Mouse (Mus musculus) forebrain, embryonic 13.5 days (tissue): Measurements from ENCODE around the gene Ctxn2. TPM values are rescaled to one million over a fixed set of nuclear protein-coding genes. Genes with fewer than 3 reads are reported as not detected.

Experiments
- ATAC-seq: fragments of 200-750 bp; cut with Nextera tagmentation; 2 replicates; pipeline ENCODE4 v1.8.0; 2017
- H3K27ac ChIP-seq: fragments of 300-500 bp; sonication (generic); 2 replicates; pipeline ENCODE4 v1.5.1; 2015; ENCODE audit warnings: inconsistent platforms, mild to moderate bottlenecking, moderate library complexity
- H3K27me3 ChIP-seq: fragments of 300-500 bp; sonication (generic); 2 replicates; pipeline ENCODE4 v1.6.1; 2015; ENCODE audit warnings: mild to moderate bottlenecking, inconsistent platforms
- H3K36me3 ChIP-seq: fragments of 300-500 bp; sonication (generic); 2 replicates; pipeline ENCODE4 v1.6.1; 2015; ENCODE audit warnings: mild to moderate bottlenecking, inconsistent platforms; ENCODE audit not compliant: poor library complexity, severe bottlenecking
- H3K4me1 ChIP-seq: fragments of 300-500 bp; sonication (generic); 2 replicates; pipeline ENCODE4 v1.6.1; 2015; ENCODE audit warnings: inconsistent platforms
- H3K4me2 ChIP-seq: fragments of 300-500 bp; sonication (generic); 2 replicates; pipeline ENCODE4 v1.6.1; 2015; ENCODE audit warnings: inconsistent platforms, mild to moderate bottlenecking, moderate library complexity
- H3K4me3 ChIP-seq: fragments of 300-500 bp; sonication (generic); 2 replicates; pipeline ENCODE4 v1.5.1; 2015; ENCODE audit warnings: mild to moderate bottlenecking, inconsistent platforms
- H3K9ac ChIP-seq: fragments of 300-500 bp; sonication (generic); 2 replicates; pipeline ENCODE4 v1.6.1; 2015; ENCODE audit warnings: mild to moderate bottlenecking, inconsistent platforms
- H3K9me3 ChIP-seq: fragments of 300-500 bp; sonication (generic); replicated peaks from 2 replicates; pipeline ENCODE4 v1.6.1; 2016; ENCODE audit warnings: inconsistent platforms
- WGBS: fragments of 180-500 bp; shearing (Covaris S2); methylation state at CpG from one replicate; pipeline ENCODE4 v1.1.7; 2015; 5-methylcytosine and 5-hydroxymethylcytosine counted together
- polyA plus RNA-seq: library from polyadenylated mRNA; unstranded; fragments of >200 nt; fragmentation: Nextera tagmentation; extraction: Ambion mirVana; gene quantifications from 2 replicates; pipeline ENCODE4 v1.2.1, GENCODE M21; 2015

Gene Ctxn2
- polyA plus RNA-seq, 1 experiment from 2014 or later, result 0.87 TPM

DNA sequence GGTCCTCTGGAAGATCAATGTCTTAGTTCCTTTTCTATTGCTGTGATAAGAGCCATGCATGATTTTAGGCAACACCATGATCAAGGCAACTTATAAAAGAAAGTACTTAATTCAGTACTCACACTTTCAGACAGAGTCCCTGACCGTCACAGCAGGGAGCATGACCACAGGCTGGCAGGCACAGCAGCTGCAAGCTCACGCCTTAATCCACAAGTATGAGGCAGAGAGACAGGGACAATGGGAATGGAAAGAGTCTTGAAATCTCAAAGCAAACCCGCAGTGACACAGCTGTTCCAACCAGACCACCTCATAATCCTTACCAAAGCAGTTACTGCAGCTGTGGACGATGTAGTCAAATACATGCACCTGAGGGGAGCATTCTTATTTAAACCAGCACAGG, 2.4 kb upstream of the Ctxn2 start:
- Histone ChIP-seq H3K4me3 (no peak overlapping the region), H3K4me2 (no peak overlapping the region), H3K9ac (no peak overlapping the region), H3K36me3 (no peaks in the 10 kb centered on the region), H3K27ac (no peak overlapping the region), H3K4me1 (peaks cover 13% of the 10 kb centered on the region), H3K9me3 (no peaks in the 10 kb centered on the region), H3K27me3 (no peaks in the 10 kb centered on the region)
- ATAC-seq, result no peak
- 22% methylated on average over 4 of the region's 4 CpGs for WGBS

DNA sequence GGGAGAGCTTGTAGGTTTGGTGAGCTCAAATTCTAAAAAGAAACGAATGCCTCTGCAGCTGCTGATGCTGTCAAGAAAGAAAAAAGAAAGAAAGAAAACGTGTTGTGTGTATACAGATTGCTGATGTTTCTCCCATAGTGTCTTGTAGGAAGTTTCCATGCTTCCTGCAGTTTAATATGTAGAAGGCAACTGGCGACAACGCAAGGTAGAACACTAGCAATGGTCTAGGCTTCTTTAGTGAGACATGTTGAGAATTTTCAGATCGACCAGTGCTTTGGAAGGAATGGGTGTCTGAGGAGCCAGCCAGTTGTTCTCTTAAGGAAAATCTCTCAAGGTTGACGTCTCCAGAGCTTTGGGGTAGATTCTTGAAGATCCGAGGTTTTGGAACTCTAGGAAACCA, 354 bp downstream of the Ctxn2 start:
- Histone ChIP-seq H3K9me3 (no peaks in the 10 kb centered on the region), H3K27ac (no peak overlapping the region), H3K4me2 (peak overlapping the region; percentile 69), H3K4me3 (peak overlapping the region; percentile 45), H3K9ac (0 out of 2 replicates have a peak overlapping the region, but pooled peaks have one; percentile 60), H3K27me3 (no peaks in the 10 kb centered on the region), H3K36me3 (no peaks in the 10 kb centered on the region), H3K4me1 (peaks cover 13% of the 10 kb centered on the region)
- no peak; the same call in 1 of the 2 replicates for ATAC-seq
- 33% methylated on average over 7 of the region's 7 CpGs for WGBS

DNA sequence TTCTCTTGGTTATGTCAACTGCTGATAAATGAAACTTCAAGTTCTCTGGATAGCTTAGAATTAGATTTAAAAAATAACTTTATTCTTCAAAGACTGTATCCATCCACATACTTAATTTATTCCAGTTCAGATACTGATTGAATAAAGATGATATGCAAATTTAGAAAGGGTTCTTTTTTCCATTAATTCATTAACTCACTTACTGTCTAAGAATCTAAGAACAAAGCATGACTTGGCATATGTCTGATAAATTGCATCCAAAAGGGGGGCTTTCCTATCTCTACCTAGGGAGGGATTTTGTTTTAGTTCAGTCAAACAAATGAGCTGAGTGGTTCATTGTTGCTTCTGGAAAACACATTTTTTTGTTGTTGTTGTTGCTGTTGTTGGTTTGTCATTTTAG, 5.8 kb downstream of the Ctxn2 start:
- Histone ChIP-seq H3K4me3 (no peak overlapping the region), H3K27ac (no peak overlapping the region), H3K9ac (no peak overlapping the region), H3K27me3 (no peaks in the 10 kb centered on the region), H3K9me3 (no peaks in the 10 kb centered on the region), H3K4me2 (no peak overlapping the region), H3K36me3 (no peaks in the 10 kb centered on the region), H3K4me1 (no peaks in the 10 kb centered on the region)
- 0 out of 2 replicates have a peak, but pooled peaks have one; percentile 58 for ATAC-seq

DNA sequence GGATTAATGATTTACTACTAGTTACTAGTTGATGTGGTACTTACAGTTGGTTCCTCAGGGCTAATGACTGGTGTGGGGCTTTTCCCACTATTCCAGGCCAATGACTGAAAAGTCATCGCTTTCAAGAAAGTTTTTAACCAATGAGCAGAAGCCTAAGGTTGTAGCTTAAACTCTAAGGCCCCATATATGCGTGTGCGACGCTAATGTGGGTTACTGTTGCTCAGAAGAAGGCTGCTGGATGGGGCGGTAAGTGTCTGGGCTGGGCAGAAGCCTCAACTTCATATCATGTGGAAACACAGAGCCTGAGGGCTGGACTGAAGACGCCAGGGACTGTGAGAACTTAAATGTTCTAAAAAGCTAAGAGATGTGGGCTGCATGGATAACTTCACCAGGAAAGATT, 15.9 kb downstream of the Ctxn2 start, which contains the start of gene Slc12a1:
Gene Slc12a1 (plus strand): TSS at position 118 of the 400 bp plus-strand sequence.
- H3K4me1 ChIP-seq, result no peaks in the 10 kb centered on the region
- no peak within 1 kb of the TSS for H3K9ac ChIP-seq
- no peak within 1 kb of the TSS for H3K27ac ChIP-seq
- no peaks in the 10 kb centered on the region for H3K27me3 ChIP-seq
- no peak for ATAC-seq
- H3K9me3 ChIP-seq, result no peaks in the 10 kb centered on the region
- no peaks in the 10 kb centered on the region for H3K36me3 ChIP-seq
- no peak within 1 kb of the TSS for H3K4me3 ChIP-seq
- H3K4me2 ChIP-seq, result no peak within 1 kb of the TSS
- WGBS, result 91% methylated on average over 6 of the region's 6 CpGs

DNA sequence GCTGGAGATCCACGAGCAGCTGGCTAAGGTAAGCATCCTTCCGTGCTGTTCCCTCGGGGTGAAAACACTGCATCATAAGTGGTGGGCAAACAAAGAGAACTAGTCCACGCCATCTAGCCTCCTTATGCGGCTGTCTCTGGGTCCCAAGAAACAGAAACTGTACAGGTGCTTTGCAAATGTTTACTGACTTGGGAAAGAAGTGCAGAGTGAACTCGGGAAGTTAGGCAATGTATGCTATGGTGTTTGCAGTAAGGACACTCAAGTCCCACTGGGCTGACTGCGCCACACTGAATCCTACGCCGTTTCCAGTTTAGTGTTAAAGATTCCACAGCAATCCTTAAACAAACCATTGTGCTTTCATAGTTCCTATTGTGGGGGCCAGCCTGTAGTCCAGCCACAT, 17.8 kb downstream of the Ctxn2 start:
- no peak overlapping the region for H3K4me2 ChIP-seq
- no peaks in the 10 kb centered on the region for H3K36me3 ChIP-seq
- no peak overlapping the region for H3K27ac ChIP-seq
- H3K4me3 ChIP-seq, result no peak overlapping the region
- ATAC-seq, result no peak
- H3K27me3 ChIP-seq, result no peaks in the 10 kb centered on the region
- no peaks in the 10 kb centered on the region for H3K4me1 ChIP-seq
- whole genome bisulfite sequencing, result 84% methylated on average over 9 of the region's 9 CpGs
- H3K9ac ChIP-seq, result no peak overlapping the region
- no peaks in the 10 kb centered on the region for H3K9me3 ChIP-seq

DNA sequence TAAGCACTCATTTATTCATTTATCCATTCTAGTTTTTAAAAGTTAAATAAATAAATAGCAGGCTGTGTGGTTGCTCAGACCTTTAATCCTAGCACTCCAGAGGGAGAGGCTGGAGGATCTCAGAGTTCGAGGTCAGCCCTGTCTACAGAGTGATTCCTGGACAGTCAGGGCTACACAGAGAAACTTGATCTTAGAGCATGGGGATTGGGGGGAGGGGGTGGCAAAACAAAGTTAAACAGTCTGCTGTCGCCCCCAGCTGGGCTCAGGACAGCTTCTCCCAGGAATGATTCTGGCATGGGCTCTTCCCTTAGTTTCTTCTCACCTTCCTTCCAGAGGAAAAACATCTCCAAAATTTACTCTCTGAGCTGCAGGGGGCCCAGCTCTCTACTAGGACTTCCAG, 19.0 kb downstream of the Ctxn2 start:
- WGBS, result 19% methylated on average over 2 of the region's 2 CpGs
- H3K4me3 ChIP-seq, result no peak overlapping the region
- ATAC-seq, result no peak
- no peak overlapping the region for H3K9ac ChIP-seq
- no peaks in the 10 kb centered on the region for H3K27me3 ChIP-seq
- no peak overlapping the region for H3K4me2 ChIP-seq
- H3K4me1 ChIP-seq, result no peaks in the 10 kb centered on the region
- H3K36me3 ChIP-seq, result no peaks in the 10 kb centered on the region
- H3K27ac ChIP-seq, result no peak overlapping the region
- H3K9me3 ChIP-seq, result no peaks in the 10 kb centered on the region

DNA sequence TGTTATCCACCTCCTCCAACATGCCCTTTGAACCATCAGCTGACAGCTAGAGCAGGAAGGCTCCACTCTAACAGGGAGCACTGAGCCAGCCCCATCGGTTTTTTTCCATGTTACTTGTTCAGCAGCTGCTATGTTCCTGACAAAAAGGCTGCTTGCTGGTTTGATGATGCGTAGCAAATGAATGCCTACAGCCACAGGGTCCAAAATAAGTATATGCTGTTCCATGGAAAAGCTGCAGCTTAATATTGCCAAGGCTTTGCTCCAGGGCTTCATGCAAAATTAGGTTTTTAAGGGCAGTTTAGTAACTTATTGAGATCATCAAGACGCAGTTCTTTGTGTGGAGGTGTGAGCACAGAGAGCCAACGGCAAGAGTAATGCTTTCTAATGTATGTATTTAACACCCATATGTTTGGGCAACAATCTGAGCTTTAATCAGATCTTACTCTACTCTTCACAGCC, 25.5 kb downstream of the Ctxn2 start:
- Histone ChIP-seq H3K27ac (no peak overlapping the region), H3K4me2 (no peak overlapping the region), H3K9ac (no peak overlapping the region), H3K27me3 (no peaks in the 10 kb centered on the region), H3K9me3 (no peaks in the 10 kb centered on the region), H3K4me1 (no peaks in the 10 kb centered on the region; the same call in 1 of the 2 replicates), H3K4me3 (no peak overlapping the region), H3K36me3 (no peaks in the 10 kb centered on the region)
- ATAC-seq, result peak; percentile 51; the same call in 1 of the 2 replicates
- 55% methylated on average over 4 of the region's 4 CpGs for WGBS

DNA sequence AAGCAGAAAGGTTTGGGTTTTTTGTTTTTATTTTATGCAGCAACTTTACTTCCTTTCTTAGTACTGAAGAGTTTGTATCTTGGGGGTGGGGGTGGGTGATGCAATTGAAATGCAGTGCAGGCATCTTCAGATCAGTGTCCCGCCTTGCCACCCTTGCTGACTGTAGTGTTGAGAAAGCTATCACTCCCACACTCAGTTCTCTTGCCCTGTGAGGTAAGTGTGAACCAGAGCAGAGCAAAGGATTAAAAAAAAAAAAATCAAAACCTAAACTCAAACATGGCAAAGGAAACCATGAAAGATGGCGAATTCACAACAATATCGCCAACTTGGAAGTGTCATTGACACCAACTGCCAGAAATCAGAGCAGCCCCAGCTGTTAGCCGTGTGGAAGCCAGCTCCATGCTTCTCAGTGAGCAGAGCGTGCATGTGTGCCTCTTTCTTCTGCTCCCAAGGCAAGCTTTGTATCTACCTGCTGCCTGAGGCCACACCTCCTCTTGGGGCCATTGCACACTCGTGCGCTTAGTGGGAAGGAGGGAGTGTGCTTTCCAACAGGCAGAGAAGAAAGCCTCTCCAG, 41.8 kb downstream of the Ctxn2 start:
- H3K9ac ChIP-seq, result no peak overlapping the region
- no peaks in the 10 kb centered on the region for H3K4me1 ChIP-seq
- WGBS, result 79% methylated on average over 7 of the region's 7 CpGs
- H3K27ac ChIP-seq, result no peak overlapping the region
- H3K9me3 ChIP-seq, result no peaks in the 10 kb centered on the region
- H3K4me3 ChIP-seq, result no peak overlapping the region
- no peak overlapping the region for H3K4me2 ChIP-seq
- H3K36me3 ChIP-seq, result no peaks in the 10 kb centered on the region
- peak; percentile 79; the same call in 1 of the 2 replicates for ATAC-seq
- no peaks in the 10 kb centered on the region for H3K27me3 ChIP-seq

DNA sequence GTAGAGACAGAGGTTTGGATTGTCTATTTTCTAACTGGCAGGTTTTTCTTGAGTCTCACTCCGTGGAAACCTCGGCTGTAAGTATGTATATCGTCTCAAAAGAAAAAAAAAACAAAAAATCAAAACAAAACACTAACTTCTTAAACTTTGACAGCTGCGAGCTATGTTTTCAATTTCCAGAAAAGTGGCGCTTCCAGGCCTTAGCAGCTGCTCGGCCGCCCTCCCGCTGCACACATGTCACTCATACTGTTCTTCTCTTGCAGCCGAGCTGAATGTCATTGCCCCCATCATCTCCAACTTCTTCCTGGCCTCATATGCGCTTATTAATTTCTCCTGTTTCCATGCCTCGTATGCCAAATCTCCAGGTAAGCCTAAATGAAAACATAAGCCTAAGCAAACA, 51.4 kb downstream of the Ctxn2 start:
- H3K27ac ChIP-seq, result no peak overlapping the region
- H3K9ac ChIP-seq, result no peak overlapping the region
- H3K4me2 ChIP-seq, result no peak overlapping the region
- no peak overlapping the region for H3K4me3 ChIP-seq
- WGBS, result 75% methylated on average over 11 of the region's 11 CpGs
- H3K36me3 ChIP-seq, result no peaks in the 10 kb centered on the region
- ATAC-seq, result no peak
- H3K27me3 ChIP-seq, result no peaks in the 10 kb centered on the region
- H3K9me3 ChIP-seq, result no peaks in the 10 kb centered on the region
- H3K4me1 ChIP-seq, result no peaks in the 10 kb centered on the region

DNA sequence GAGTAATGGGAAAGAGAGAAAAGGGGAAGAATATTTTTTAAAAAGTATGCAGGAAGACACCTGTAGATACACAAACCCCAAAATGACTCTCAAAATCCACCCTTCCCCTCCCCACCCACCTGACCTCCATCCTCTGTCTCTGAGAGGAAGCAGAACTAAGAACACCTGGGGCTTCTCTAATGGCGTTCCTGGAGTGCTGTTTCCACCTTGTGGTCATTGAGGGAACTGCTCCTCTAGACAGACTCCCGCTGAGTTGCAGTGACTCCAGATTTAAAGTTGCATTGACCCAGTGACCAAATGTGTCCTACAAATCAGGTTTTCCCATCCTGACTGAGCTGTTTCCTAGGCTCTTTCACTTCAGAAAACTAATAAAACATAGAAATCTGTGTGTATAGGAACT, 52.7 kb downstream of the Ctxn2 start:
- Histone ChIP-seq H3K27me3 (no peaks in the 10 kb centered on the region), H3K4me2 (no peak overlapping the region), H3K4me3 (no peak overlapping the region), H3K9ac (no peak overlapping the region), H3K27ac (no peak overlapping the region), H3K36me3 (no peaks in the 10 kb centered on the region), H3K9me3 (no peaks in the 10 kb centered on the region), H3K4me1 (no peaks in the 10 kb centered on the region)
- peak; percentile 70; the same call in 1 of the 2 replicates for ATAC-seq
- 0% methylated on average over 2 of the region's 2 CpGs for WGBS

DNA sequence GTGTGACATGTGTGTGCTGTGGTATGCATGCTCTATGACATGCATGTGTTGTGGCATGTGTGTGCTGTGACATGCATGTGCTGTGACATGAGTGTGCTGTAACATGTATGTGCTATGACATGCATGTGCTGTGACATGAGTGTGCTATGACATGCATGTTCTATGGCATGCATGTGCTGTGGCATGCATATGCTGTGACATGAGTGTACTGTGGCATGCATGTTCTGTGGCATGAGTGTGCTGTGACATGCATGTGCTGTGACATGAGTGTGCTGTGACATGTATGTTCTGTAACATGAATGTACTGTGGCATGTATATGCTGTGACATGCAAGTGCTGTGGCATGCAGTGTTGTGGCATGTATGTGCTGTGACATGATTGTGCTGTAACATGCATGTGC, 56.4 kb downstream of the Ctxn2 start:
- no peak for ATAC-seq
- H3K27ac ChIP-seq, result no peak overlapping the region
- H3K4me2 ChIP-seq, result no peak overlapping the region
- no peaks in the 10 kb centered on the region for H3K4me1 ChIP-seq
- H3K27me3 ChIP-seq, result no peaks in the 10 kb centered on the region
- no peaks in the 10 kb centered on the region for H3K36me3 ChIP-seq
- no peak overlapping the region for H3K4me3 ChIP-seq
- no peak overlapping the region for H3K9ac ChIP-seq
- H3K9me3 ChIP-seq, result no peaks in the 10 kb centered on the region

DNA sequence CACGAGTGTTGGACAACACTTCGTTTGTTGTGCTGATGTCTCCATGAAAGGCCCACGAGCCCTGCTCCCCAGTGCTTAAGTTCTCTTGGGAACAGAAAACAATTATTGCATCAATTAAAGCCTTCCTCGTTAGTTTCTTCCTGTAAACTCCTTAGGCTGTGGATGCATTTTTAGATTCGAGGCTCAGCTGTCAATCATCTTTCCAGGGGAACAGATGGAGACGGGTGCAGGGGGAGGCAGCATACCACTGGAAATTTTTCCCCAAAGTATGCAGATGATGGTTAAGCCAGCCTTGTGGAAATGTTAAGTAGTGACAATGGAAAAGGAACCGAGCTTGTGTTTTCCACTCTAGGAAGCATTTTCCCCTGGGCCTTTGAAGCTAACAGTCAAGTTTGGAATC, 60.3 kb downstream of the Ctxn2 start:
- Histone ChIP-seq H3K4me1 (no peaks in the 10 kb centered on the region), H3K36me3 (no peaks in the 10 kb centered on the region), H3K27ac (no peak overlapping the region), H3K4me2 (no peak overlapping the region), H3K27me3 (no peaks in the 10 kb centered on the region), H3K4me3 (no peak overlapping the region), H3K9me3 (no peaks in the 10 kb centered on the region), H3K9ac (no peak overlapping the region)
- WGBS, result 32% methylated on average over 7 of the region's 7 CpGs
- ATAC-seq, result no peak
